Mouse (Mus musculus): ENCODE measurements around the gene Olfr1489. TPM values are rescaled to one million over a fixed set of nuclear protein-coding genes. Genes with fewer than 3 reads are reported as not detected.
"Not testable (repeated sequence)": the region's sequence is repeated elsewhere in the genome, so short reads cannot be mapped to it uniquely, and the experiment has no call there.

The Olfr1489 gene
- not detected in 2 replicates for polyA plus RNA-seq (2012; rRNA removed)

DNA sequence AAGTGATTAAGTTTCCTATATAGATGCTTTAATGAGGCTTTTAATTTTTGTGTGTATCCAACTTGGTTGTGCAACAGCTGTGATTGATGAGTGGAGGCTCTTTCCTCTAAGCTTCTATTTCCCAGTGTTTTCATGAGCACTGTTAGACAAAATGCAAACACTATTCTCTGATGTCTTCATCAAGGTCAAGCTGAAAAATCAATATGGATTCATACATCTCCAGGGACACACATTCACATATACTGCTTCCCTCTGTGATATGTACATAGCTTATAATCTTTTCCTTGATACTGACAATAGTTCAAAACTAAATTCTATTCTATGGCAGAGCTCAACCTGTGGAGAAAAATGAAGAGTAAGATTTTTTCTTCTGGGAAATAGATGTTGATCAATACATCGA is at the start of gene Olfr1489:
Gene Olfr1489, plus strand, starts transcription at position 301 of the 400 bp plus-strand sequence.
- DNase-seq (ENCODE audit: low spot score) = no peak

DNA sequence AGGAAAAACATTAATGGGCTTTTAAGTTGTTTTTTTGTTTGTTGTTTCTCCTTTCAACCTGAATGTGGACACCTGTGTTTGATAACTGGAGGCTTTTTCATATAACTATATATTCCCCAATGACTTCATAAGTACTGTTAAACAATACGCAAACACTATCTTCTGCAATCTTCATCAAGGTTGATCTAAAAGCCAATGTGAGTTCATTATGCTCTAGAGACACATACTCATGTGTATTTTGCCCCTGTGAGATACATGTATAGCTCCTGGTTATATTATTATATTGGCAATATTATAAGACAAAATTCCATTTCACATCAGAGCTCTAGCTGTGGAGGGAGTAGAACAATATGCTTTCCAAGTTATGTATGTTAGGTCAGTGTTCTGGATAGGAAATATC is 48.2 kb upstream of the Olfr1489 start, which contains the start of gene Olfr1484:
Gene Olfr1484, plus strand, starts transcription at position 301 of the 400 bp plus-strand sequence.
- DNase-seq (ENCODE audit: low spot score) = no peak

DNA sequence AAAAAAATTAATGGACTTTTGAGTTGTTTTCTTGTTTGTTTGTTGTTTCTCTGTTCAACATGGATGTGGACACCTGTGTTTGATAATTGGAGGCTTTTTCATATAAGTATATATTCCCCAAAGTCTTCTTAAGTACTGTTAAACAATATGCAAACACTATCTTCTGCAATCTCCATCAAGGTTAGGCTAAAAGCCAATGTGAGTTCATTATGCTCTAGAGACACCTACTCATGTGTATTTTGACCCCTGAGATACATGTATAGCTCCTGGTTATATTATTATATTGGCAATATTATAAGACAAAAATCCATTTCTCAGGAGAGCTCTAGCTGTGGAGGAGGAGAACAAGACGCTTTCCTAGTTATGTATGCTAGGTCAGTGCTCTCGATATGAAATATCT is 14.3 kb upstream of the Olfr1489 start, which contains the start of gene Olfr1487:
Gene Olfr1487, plus strand, starts transcription at position 301 of the 400 bp plus-strand sequence.
- not testable (repeated sequence) for DNase-seq (ENCODE audit: low spot score)

DNA sequence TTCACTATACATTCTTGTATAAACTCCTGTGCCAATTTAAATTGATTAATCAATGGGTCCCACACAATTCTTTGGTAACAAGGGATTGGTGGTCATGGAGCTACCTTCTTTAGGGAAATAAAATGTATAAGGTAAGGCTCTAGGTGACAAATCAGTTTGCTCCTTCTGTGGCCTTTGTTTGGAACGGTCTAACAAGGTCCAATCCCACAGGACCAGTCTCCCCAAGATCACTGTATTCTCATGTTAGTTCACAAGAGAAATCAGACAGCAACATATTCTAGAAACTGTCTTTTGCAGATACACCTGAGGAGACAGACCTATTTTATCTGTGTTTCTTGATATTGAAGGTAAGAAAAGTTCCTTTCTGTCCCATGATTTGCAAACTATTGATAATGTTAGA is 19.4 kb downstream of the Olfr1489 start, which contains the start of gene Olfr1490:
Gene Olfr1490, plus strand, starts transcription at position 301 of the 400 bp plus-strand sequence.
- no peak for DNase-seq (ENCODE audit: low spot score)

Other genes with a start within 250 kb of the Olfr1489 start
- not detected in 2 replicates for gene Olfr1469, start 223.8 kb upstream of the Olfr1489 start, polyA plus RNA-seq (2012; rRNA removed)
- gene Olfr1471, start 188.2 kb upstream of the Olfr1489 start, polyA plus RNA-seq (2012; rRNA removed) = not detected in 2 replicates
- not detected in 2 replicates for gene Olfr1472, start 175.5 kb upstream of the Olfr1489 start, polyA plus RNA-seq (2012; rRNA removed)
- not detected in 2 replicates for gene Olfr1474, start 162.1 kb upstream of the Olfr1489 start, polyA plus RNA-seq (2012; rRNA removed)
- not detected in 2 replicates for gene Olfr1475, start 151.4 kb upstream of the Olfr1489 start, polyA plus RNA-seq (2012; rRNA removed)
- not detected in 2 replicates for gene Olfr1477, start 131.1 kb upstream of the Olfr1489 start, polyA plus RNA-seq (2012; rRNA removed)
- not detected in 2 replicates for gene Olfr1480, start 103.7 kb upstream of the Olfr1489 start, polyA plus RNA-seq (2012; rRNA removed)
- gene Olfr1484, start 48.1 kb upstream of the Olfr1489 start, polyA plus RNA-seq (2012; rRNA removed) = not detected in 2 replicates
- not detected in 2 replicates for gene Olfr1487, start 14.2 kb upstream of the Olfr1489 start, polyA plus RNA-seq (2012; rRNA removed)
- gene Olfr1490, start 19.5 kb downstream of the Olfr1489 start, polyA plus RNA-seq (2012; rRNA removed) = not detected in 2 replicates
- gene Olfr1491, start 65.6 kb downstream of the Olfr1489 start, polyA plus RNA-seq (2012; rRNA removed) = not detected in 2 replicates
- gene Olfr1493-ps1, start 91.7 kb downstream of the Olfr1489 start, polyA plus RNA-seq (2012; rRNA removed) = not detected in 2 replicates
- not detected in 2 replicates for gene Olfr1494, start 108.1 kb downstream of the Olfr1489 start, polyA plus RNA-seq (2012; rRNA removed)
- gene Olfr1495, start 133.0 kb downstream of the Olfr1489 start, polyA plus RNA-seq (2012; rRNA removed) = not detected in 2 replicates
- gene Olfr1496, start 146.3 kb downstream of the Olfr1489 start, polyA plus RNA-seq (2012; rRNA removed) = not detected in 2 replicates
- gene Olfr1497, start 166.6 kb downstream of the Olfr1489 start, polyA plus RNA-seq (2012; rRNA removed) = not detected in 2 replicates
- gene Olfr1499, start 187.8 kb downstream of the Olfr1489 start, polyA plus RNA-seq (2012; rRNA removed) = not detected in 2 replicates
- not detected in 2 replicates for gene Olfr1500, start 198.9 kb downstream of the Olfr1489 start, polyA plus RNA-seq (2012; rRNA removed)
- gene Olfr1501, start 219.1 kb downstream of the Olfr1489 start, polyA plus RNA-seq (2012; rRNA removed) = not detected in 2 replicates
- not detected in 2 replicates for gene Olfr1502, start 230.2 kb downstream of the Olfr1489 start, polyA plus RNA-seq (2012; rRNA removed)